Mouse (Mus musculus): ENCODE measurements around the gene Tmcc3. TPM values are rescaled to one million over a fixed set of nuclear protein-coding genes. Genes with fewer than 3 reads are reported as not detected.
A peak's percentile ranks its signal among the peaks of the same experiment; 100 is the strongest.

Tmcc3 gene
- polyA plus RNA-seq, 1 experiment from 2014 or later: 3.2 TPM

- Histone ChIP-seq H3K9me3 (no peaks in the 10 kb centered on the region), H3K36me3 (no peaks in the 10 kb centered on the region), H3K4me3 (no peak overlapping the region), H3K4me1 (replicated peaks) (peaks cover 10% of the 10 kb centered on the region), H3K27ac (no peak overlapping the region), H3K27me3 (ENCODE audit: insufficient read depth, poor library complexity, severe bottlenecking) (no peaks in the 10 kb centered on the region)
- no peak for DNase-seq (ENCODE audit: low spot score)
- 92% methylated on average over 9 of the region's 9 CpGs for WGBS
Observed at GRCm38 (mm10) chr10:94352877-94353853, 41.4 kb downstream of the Tmcc3 start.

- H3K4me3 ChIP-seq: no peak overlapping the region
- 73% methylated on average over 4 of the region's 4 CpGs for WGBS
- no peak for DNase-seq (ENCODE audit: low spot score)
Observed at GRCm38 (mm10) chr10:94354005-94354404, 42.3 kb downstream of the Tmcc3 start.

GRCm38 (mm10) chr10:94354427-94354826 is 42.7 kb downstream of the Tmcc3 start:
- DNase-seq (ENCODE audit: low spot score): no peak
- Histone ChIP-seq H3K27ac (no peak overlapping the region), H3K4me3 (no peak overlapping the region), H3K4me1 (replicated peaks) (peaks cover 10% of the 10 kb centered on the region), H3K36me3 (no peaks in the 10 kb centered on the region), H3K9me3 (no peaks in the 10 kb centered on the region), H3K27me3 (ENCODE audit: insufficient read depth, poor library complexity, severe bottlenecking) (no peaks in the 10 kb centered on the region)
- WGBS: 78% methylated on average over 3 of the region's 3 CpGs

More at GRCm38 (mm10) chr10:94354005-94354404, 42.3 kb downstream of the Tmcc3 start:
- Histone ChIP-seq H3K27ac (no peak overlapping the region), H3K36me3 (no peaks in the 10 kb centered on the region), H3K27me3 (ENCODE audit: insufficient read depth, poor library complexity, severe bottlenecking) (no peaks in the 10 kb centered on the region), H3K4me1 (replicated peaks) (peaks cover 10% of the 10 kb centered on the region), H3K9me3 (no peaks in the 10 kb centered on the region)

- Histone ChIP-seq H3K4me3 (no peak overlapping the region), H3K27ac (no peak overlapping the region), H3K36me3 (no peaks in the 10 kb centered on the region), H3K9me3 (peaks cover 2% of the 10 kb centered on the region; the same call in 1 of the 2 replicates), H3K4me1 (replicated peaks) (no peaks in the 10 kb centered on the region), H3K27me3 (ENCODE audit: insufficient read depth, poor library complexity, severe bottlenecking) (no peaks in the 10 kb centered on the region)
- no peak for DNase-seq (ENCODE audit: low spot score)
- WGBS: 88% methylated on average over 13 of the region's 13 CpGs
Observed at GRCm38 (mm10) chr10:94356504-94357169, 44.9 kb downstream of the Tmcc3 start.

GRCm38 (mm10) chr10:94360664-94361063 is 48.9 kb downstream of the Tmcc3 start:
- 81% methylated on average over 1 of the region's 1 CpGs for WGBS
- peaks cover 9% of the 10 kb centered on the region for H3K9me3 ChIP-seq
- no peak overlapping the region for H3K4me3 ChIP-seq
- no peaks in the 10 kb centered on the region for H3K27me3 ChIP-seq (ENCODE audit: insufficient read depth, poor library complexity, severe bottlenecking)
- DNase-seq (ENCODE audit: low spot score): no peak
- H3K4me1 ChIP-seq (replicated peaks): no peaks in the 10 kb centered on the region
- no peaks in the 10 kb centered on the region for H3K36me3 ChIP-seq
- no peak overlapping the region for H3K27ac ChIP-seq

GRCm38 (mm10) chr10:94371293-94371692 is 59.5 kb downstream of the Tmcc3 start:
- no peak overlapping the region for H3K27ac ChIP-seq
- WGBS: 83% methylated on average over 2 of the region's 2 CpGs
- H3K4me3 ChIP-seq: no peak overlapping the region
- H3K36me3 ChIP-seq: no peaks in the 10 kb centered on the region
- no peak for DNase-seq (ENCODE audit: low spot score)
- H3K4me1 ChIP-seq (replicated peaks): peaks cover 5% of the 10 kb centered on the region
- no peaks in the 10 kb centered on the region for H3K27me3 ChIP-seq (ENCODE audit: insufficient read depth, poor library complexity, severe bottlenecking)
- H3K9me3 ChIP-seq: peaks cover 7% of the 10 kb centered on the region

- Histone ChIP-seq H3K4me3 (no peak overlapping the region), H3K4me1 (replicated peaks) (peaks cover 37% of the 10 kb centered on the region), H3K27me3 (ENCODE audit: insufficient read depth, poor library complexity, severe bottlenecking) (no peaks in the 10 kb centered on the region), H3K9me3 (peaks cover 4% of the 10 kb centered on the region; the same call in 1 of the 2 replicates), H3K27ac (peak overlapping the region; percentile 23; the same call in 1 of the 2 replicates), H3K36me3 (no peaks in the 10 kb centered on the region)
- no peak for DNase-seq (ENCODE audit: low spot score)
- WGBS: 63% methylated on average over 4 of the region's 4 CpGs
Observed at GRCm38 (mm10) chr10:94376941-94377340, 65.2 kb downstream of the Tmcc3 start.

- no peak overlapping the region for H3K27ac ChIP-seq
- H3K4me1 ChIP-seq (replicated peaks): peaks cover 40% of the 10 kb centered on the region
Observed at GRCm38 (mm10) chr10:94377844-94378243, 66.1 kb downstream of the Tmcc3 start.

GRCm38 (mm10) chr10:94378383-94378782 is 66.6 kb downstream of the Tmcc3 start:
- peaks cover 4% of the 10 kb centered on the region; the same call in 1 of the 2 replicates for H3K9me3 ChIP-seq
- H3K4me3 ChIP-seq: no peak overlapping the region
- no peak for DNase-seq (ENCODE audit: low spot score)
- H3K4me1 ChIP-seq (replicated peaks): peaks cover 42% of the 10 kb centered on the region
- WGBS: 88% methylated on average over 13 of the region's 13 CpGs
- no peaks in the 10 kb centered on the region for H3K27me3 ChIP-seq (ENCODE audit: insufficient read depth, poor library complexity, severe bottlenecking)
- no peaks in the 10 kb centered on the region for H3K36me3 ChIP-seq
- H3K27ac ChIP-seq: no peak overlapping the region

More at GRCm38 (mm10) chr10:94377844-94378243, 66.1 kb downstream of the Tmcc3 start:
- Histone ChIP-seq H3K4me3 (no peak overlapping the region), H3K27me3 (ENCODE audit: insufficient read depth, poor library complexity, severe bottlenecking) (no peaks in the 10 kb centered on the region), H3K36me3 (no peaks in the 10 kb centered on the region), H3K9me3 (peaks cover 4% of the 10 kb centered on the region; the same call in 1 of the 2 replicates)
- 82% methylated on average over 10 of the region's 10 CpGs for WGBS
- no peak for DNase-seq (ENCODE audit: low spot score)

GRCm38 (mm10) chr10:94380082-94380481 is 68.3 kb downstream of the Tmcc3 start:
- no peak overlapping the region for H3K27ac ChIP-seq
- WGBS: 90% methylated on average over 2 of the region's 2 CpGs
- H3K27me3 ChIP-seq (ENCODE audit: insufficient read depth, poor library complexity, severe bottlenecking): no peaks in the 10 kb centered on the region
- no peak for DNase-seq (ENCODE audit: low spot score)
- H3K4me1 ChIP-seq (replicated peaks): peaks cover 42% of the 10 kb centered on the region
- H3K36me3 ChIP-seq: 0 out of 2 replicates have a peak, but pooled peaks cover 4% of the 10 kb centered on the region
- no peak overlapping the region for H3K4me3 ChIP-seq
- peaks cover 12% of the 10 kb centered on the region for H3K9me3 ChIP-seq

GRCm38 (mm10) chr10:94380662-94381392 is 69.1 kb downstream of the Tmcc3 start:
- H3K36me3 ChIP-seq: peaks cover 9% of the 10 kb centered on the region
- peaks cover 20% of the 10 kb centered on the region for H3K9me3 ChIP-seq
- H3K4me3 ChIP-seq: no peak overlapping the region
- H3K27ac ChIP-seq: peak overlapping the region; percentile 69
- no peaks in the 10 kb centered on the region for H3K27me3 ChIP-seq (ENCODE audit: insufficient read depth, poor library complexity, severe bottlenecking)
- 63% methylated on average over 9 of the region's 9 CpGs for WGBS
- H3K4me1 ChIP-seq (replicated peaks): peaks cover 42% of the 10 kb centered on the region
- peak; percentile 29 for DNase-seq (ENCODE audit: low spot score)

- Histone ChIP-seq H3K27me3 (ENCODE audit: insufficient read depth, poor library complexity, severe bottlenecking) (no peaks in the 10 kb centered on the region), H3K36me3 (peaks cover 11% of the 10 kb centered on the region), H3K27ac (peak overlapping the region; percentile 69), H3K4me1 (replicated peaks) (peaks cover 36% of the 10 kb centered on the region), H3K4me3 (no peak overlapping the region), H3K9me3 (peaks cover 25% of the 10 kb centered on the region)
- WGBS: 77% methylated on average over 4 of the region's 4 CpGs
- DNase-seq (ENCODE audit: low spot score): no peak
Observed at GRCm38 (mm10) chr10:94381393-94381740, 69.6 kb downstream of the Tmcc3 start.
